Mouse (Mus musculus) kidney, adult 2 months (tissue): ENCODE data around the gene Samsn1. TPM values are rescaled to one million over a fixed set of nuclear protein-coding genes. Genes with fewer than 3 reads are reported as not detected.

Source experiments
- DNase-seq: peaks from one replicate; pipeline ENCODE4 v3.0.0; 2021
- H3K27ac ChIP-seq: fragments of 200-500 bp; 2 replicates; pipeline ENCODE4 v1.5.1; 2012; ENCODE audit warnings: low read depth, low read length, control low read depth, inconsistent platforms; ENCODE audit not compliant: insufficient read depth
- H3K27me3 ChIP-seq: fragments of 200-500 bp; replicated peaks from 2 replicates; pipeline ENCODE4 v1.6.1; 2012; ENCODE audit warnings: mild to moderate bottlenecking, moderate library complexity, low read length, inconsistent platforms; ENCODE audit not compliant: control insufficient read depth, insufficient read depth
- H3K36me3 ChIP-seq: fragments of 200-500 bp; 2 replicates; pipeline ENCODE4 v1.6.1; 2012; ENCODE audit warnings: mild to moderate bottlenecking, moderate library complexity, low read length, inconsistent platforms; ENCODE audit not compliant: control insufficient read depth, insufficient read depth
- H3K4me1 ChIP-seq: fragments of 200-500 bp; 2 replicates; pipeline ENCODE4 v1.6.1; 2011; ENCODE audit warnings: low read length; ENCODE audit not compliant: control insufficient read depth, insufficient read depth
- H3K4me3 ChIP-seq: fragments of 200-500 bp; 2 replicates; pipeline ENCODE4 v1.5.1; 2011; ENCODE audit warnings: mild to moderate bottlenecking, low read depth, low read length, control low read depth; ENCODE audit not compliant: insufficient read depth
- CTCF ChIP-seq: fragments of 200-500 bp; conservative IDR thresholded peaks from 2 replicates; pipeline ENCODE4 v1.5.1; 2011; ENCODE audit warnings: low read depth, mild to moderate bottlenecking, control low read depth, low read length, moderate library complexity, mixed read lengths; ENCODE audit not compliant: insufficient read depth, insufficient read length
- POLR2A ChIP-seq: fragments of 200-500 bp; IDR thresholded peaks from one replicate; pipeline ENCODE4 v1.6.1; 2011; ENCODE audit warnings: low read depth, low read length, control low read depth
- WGBS: fragments of 180-500 bp; shearing (Covaris S2); methylation state at CpG from one replicate; pipeline ENCODE4 v1.1.7; 2018; 5-methylcytosine and 5-hydroxymethylcytosine counted together
- polyA plus RNA-seq: library from polyadenylated mRNA; depleted of rRNA; stranded (reverse); fragments of >200 nt; gene quantifications from 2 replicates; pipeline ENCODE4 v1.2.3, GENCODE M21; 2012

The Samsn1 gene
- polyA plus RNA-seq, 1 experiment, result 1.1 TPM

DNA sequence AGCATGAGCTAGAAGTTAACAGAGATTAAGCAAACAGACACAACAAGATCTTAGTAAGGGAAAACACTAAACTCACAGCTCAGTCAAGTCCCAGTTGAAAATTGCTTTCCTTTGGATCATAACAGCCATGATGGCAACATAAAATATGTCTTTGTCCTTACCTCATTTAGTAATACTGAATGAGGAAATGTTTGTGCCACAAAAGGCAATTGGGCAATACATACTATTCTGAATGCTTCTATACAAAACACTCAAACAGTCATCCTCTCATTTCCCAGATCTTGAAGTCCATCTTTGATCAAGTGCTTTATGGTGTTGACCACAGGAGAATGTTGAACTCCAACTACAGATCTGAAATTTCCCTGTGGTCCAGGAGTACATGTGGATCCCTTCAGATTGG is 88.7 kb downstream of the Samsn1 start:
- DNase-seq, result no peak
- no peak overlapping the region for H3K27ac ChIP-seq

DNA sequence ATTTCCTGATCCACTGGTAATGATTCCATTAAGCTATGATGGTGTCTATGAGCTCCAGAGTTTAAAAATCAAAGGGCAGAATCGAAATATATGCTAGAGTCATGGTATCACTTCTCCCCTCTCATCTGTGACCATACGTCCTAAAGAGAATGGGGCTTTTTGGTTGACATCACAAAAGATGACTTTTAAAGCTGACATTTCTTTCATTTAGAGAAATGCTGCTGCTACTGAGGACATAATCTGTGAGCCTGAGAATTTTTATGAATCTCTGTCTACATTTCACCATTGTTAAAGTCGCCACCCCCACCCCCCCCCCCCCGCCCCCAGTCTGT is 91.9 kb downstream of the Samsn1 start:
- Histone ChIP-seq H3K4me1 (no peaks in the 10 kb centered on the region), H3K27me3 (no peaks in the 10 kb centered on the region), H3K36me3 (no peaks in the 10 kb centered on the region), H3K4me3 (no peak overlapping the region), H3K27ac (no peak overlapping the region)
- no peak for DNase-seq
- TF ChIP-seq POLR2A (no peak), CTCF (no peak)
- 84% methylated on average over 4 of the region's 4 CpGs for WGBS

More for the DNA sequence above, 88.7 kb downstream of the Samsn1 start:
- Histone ChIP-seq H3K27me3 (no peaks in the 10 kb centered on the region), H3K4me1 (no peaks in the 10 kb centered on the region), H3K4me3 (no peak overlapping the region), H3K36me3 (no peaks in the 10 kb centered on the region)
- TF ChIP-seq CTCF, result no peak
- no peak for TF ChIP-seq POLR2A

DNA sequence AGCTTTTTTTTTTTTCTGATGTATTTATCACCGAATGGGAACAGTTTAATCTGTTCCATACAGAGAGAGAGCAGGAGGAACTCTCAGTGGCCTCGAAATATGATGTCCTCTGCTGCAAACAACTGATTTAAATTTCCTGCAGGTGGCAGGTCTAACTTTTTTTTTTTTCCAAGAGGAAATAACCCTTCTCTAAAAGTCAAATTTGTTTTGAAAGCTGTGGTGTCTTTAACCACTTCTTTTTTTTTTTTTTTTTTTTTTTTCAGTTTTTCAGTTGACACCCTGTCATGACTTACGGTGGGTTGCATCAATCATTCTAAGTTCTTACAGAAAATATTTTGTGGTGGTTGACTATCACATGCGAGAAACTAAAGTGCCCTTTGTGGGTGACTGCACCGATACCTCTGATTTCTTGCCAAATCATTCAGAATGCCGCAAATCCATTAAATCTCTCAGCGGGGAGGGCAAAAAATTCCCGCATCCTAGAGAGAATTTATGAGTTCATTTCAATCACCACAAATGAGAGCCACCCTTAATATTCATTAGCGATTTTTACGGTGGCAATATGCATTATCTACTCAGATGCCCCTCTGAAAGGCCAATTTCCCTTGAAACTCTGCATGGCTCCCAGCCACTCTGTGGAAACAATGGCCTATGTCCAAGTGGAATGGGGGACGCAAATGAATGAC is 92.4 kb downstream of the Samsn1 start:
- no peak for DNase-seq
- Histone ChIP-seq H3K4me1 (no peaks in the 10 kb centered on the region), H3K27me3 (no peaks in the 10 kb centered on the region), H3K27ac (no peak overlapping the region), H3K36me3 (no peaks in the 10 kb centered on the region), H3K4me3 (no peak overlapping the region)
- 53% methylated on average over 11 of the region's 11 CpGs for WGBS
- TF ChIP-seq POLR2A (no peak), CTCF (no peak)

DNA sequence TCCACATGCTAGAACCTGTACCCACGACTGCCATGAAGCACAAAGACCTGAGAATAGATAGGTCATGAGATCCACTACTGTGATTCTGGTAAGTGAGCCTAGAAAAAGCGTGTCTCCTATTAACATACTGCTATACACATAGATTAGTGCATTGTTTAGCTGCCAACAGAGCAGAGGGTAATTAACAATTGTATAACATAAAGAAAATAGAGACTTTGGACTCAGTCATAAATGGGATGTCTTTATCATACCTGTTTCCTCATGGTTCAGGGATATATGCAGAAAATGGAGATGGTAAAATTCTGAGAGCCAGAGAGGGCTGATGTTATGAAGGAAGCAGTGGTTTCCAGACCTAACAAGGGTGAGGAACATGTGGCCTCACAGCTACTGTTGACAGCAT is 95.6 kb downstream of the Samsn1 start:
- no peak for DNase-seq
- Histone ChIP-seq H3K36me3 (no peaks in the 10 kb centered on the region), H3K27ac (no peak overlapping the region), H3K4me1 (no peaks in the 10 kb centered on the region), H3K4me3 (no peak overlapping the region), H3K27me3 (no peaks in the 10 kb centered on the region)
- WGBS, result 85% methylated on average over 2 of the region's 2 CpGs
- TF ChIP-seq CTCF (no peak), POLR2A (no peak)

DNA sequence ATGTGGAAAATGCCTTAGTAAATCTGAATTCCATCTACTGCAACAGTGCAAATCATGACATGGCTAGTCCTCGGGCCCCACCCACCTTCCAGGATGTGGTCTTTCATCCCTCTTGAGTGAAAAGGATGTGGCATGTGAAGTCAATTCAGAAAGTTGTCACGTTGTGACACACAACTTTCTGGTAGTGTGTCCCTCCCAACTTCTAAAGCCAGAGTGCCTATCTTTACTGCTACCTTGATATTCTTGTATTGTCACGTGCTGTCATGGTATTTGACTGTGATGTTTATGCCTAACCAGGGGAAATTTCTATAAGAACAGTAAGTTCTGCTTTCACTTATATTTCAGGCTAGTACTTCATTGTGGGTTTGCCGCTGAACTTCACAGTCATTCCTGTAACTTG is 101.2 kb downstream of the Samsn1 start:
- no peak overlapping the region for H3K27ac ChIP-seq
- 80% methylated on average over 4 of the region's 4 CpGs for WGBS
- no peak for TF ChIP-seq POLR2A
- no peak for TF ChIP-seq CTCF
- H3K4me3 ChIP-seq, result no peak overlapping the region
- no peaks in the 10 kb centered on the region for H3K36me3 ChIP-seq
- no peaks in the 10 kb centered on the region for H3K27me3 ChIP-seq
- no peak for DNase-seq
- no peaks in the 10 kb centered on the region for H3K4me1 ChIP-seq

DNA sequence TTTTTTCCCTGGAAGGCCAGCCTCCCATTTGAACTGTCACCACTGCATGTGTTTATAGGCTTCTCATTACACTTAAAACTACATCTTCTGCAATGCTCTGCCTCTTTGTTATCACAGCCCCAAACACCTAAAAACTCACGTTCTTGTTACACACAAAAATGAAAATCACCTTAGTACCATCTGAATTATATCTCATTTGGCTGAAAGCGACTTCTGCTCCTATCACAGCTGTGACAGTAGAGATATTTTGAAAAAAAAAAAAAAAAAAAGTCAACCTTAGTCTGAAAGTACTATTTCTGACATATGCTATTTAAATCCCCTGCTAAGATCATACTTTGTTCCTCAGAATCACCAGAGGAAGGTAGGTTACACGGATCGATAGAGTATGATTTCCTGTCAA is 102.8 kb downstream of the Samsn1 start:
- WGBS, result 81% methylated on average over 4 of the region's 4 CpGs
- Histone ChIP-seq H3K27ac (no peak overlapping the region), H3K27me3 (no peaks in the 10 kb centered on the region), H3K4me1 (no peaks in the 10 kb centered on the region), H3K36me3 (no peaks in the 10 kb centered on the region), H3K4me3 (no peak overlapping the region)
- no peak for DNase-seq
- TF ChIP-seq CTCF (no peak), POLR2A (no peak)

DNA sequence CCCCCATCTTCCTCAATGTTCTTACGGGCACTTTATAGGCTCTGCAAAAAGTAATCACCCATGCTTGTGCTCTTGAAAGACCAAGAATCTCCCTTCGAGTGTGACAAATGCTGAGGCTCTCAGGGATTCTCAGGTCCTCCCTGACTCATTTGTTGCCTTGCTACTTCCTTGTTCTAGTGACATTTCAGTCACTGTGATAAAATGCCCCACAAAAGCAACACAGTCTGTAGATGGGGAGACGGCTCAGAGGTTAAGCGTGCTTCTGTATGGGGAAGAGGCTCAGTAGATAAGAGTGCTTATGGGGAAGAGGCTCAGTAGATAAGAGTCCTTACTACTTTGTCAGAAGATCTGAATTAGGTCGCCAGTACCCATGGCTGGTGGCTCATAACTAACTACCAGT is 104.4 kb downstream of the Samsn1 start:
- TF ChIP-seq CTCF (no peak), POLR2A (no peak)
- Histone ChIP-seq H3K4me3 (no peak overlapping the region), H3K4me1 (no peaks in the 10 kb centered on the region), H3K27ac (no peak overlapping the region), H3K36me3 (no peaks in the 10 kb centered on the region), H3K27me3 (no peaks in the 10 kb centered on the region)
- 89% methylated on average over 5 of the region's 5 CpGs for WGBS
- no peak for DNase-seq
